Mouse (Mus musculus) gastrocnemius, adult 8-10 months (tissue): ENCODE data around the gene Tmem242. TPM values are rescaled to one million over a fixed set of nuclear protein-coding genes. Genes with fewer than 3 reads are reported as not detected.

Experiments used
- DNase-seq, 2 experiments: peaks; one replicate each; pipeline ENCODE4 v3.0.0; 2022; ENCODE audit warnings: low spot score in 2 of 2
- total RNA-seq, 4 experiments: library from RNA; stranded (reverse); gene quantifications; 2 replicates each; pipeline ENCODE4 v1.2.4; 2022

The Tmem242 gene
- total RNA-seq, 4 experiments from 2014 or later = 154 to 168 (median 158) TPM

DNA sequence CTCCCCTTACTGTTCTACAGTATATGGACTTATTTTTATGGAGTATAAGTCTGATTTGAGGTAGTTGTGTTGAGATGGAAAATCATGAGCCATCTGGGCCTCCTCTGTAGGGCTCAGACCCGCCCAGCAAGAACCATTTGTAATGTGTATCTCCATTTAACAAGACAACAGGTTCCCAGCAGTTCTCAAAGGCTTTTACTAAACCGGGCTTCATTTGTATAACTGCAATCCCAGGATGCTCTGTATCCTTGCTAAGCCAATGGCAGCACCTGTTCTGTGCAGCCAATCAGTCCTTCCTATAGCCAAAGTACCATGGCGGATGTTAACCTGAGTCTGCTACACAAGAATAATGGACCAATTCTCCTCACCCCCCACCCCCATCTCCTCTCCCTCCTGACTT is 23.5 kb downstream of the Tmem242 start:
- DNase-seq = no peak

DNA sequence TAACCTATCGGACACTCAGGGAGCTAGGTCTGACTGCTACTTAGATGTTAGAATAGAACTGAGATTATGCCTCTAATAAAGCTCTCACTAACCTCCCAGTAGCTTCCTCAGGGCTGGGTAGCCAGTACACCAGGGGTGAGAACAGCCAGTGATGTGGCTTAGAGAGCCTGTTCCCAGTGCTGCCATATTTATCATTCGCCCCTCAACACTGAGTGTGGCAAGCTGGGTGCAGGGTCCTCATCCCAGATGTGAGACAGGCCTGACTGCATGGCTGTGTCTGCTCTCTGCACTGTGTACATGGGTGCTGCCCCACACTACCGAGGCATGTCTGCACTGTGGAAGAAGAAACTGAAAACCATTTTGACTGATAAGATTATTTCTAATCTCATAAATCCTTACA is 26.0 kb downstream of the Tmem242 start:
- no peak for DNase-seq

DNA sequence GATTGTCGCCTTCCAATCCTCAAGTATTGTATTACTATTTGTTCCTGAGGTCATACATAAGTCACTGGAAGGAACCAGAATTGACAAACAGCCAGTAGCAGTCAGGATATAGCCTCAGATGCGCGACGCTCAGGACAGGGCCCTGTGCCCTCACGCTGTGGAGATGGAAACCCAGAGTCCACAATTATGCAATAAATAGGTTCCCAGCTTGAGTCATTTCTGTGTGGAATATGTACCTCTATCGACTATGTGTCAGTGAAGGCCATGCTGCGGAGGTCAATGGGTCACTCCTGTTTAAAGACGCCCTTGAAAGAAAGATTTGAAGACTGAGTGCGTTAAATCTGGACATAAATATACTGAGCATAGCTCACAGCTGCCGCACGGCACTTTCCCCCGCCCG is 26.7 kb downstream of the Tmem242 start:
- DNase-seq = no peak

DNA sequence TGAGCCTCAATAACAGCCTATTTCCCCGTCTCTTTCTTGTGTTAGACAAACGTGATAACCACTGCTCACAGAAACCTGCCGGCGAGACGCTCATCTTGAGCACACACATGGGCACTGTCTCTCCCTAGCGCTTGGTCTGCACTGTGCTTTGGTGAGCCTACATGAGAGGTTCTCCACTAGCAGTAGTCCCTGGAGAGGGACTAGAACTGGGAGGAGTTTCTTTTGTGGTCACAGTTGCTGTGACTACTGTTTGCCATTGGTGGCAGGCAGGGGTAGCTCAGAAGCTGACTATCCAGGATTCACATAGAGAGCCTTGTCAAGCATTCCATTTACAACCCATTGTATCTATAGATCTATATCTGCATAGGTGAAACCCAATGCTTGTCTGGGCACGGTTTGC is 27.3 kb downstream of the Tmem242 start:
- no peak for DNase-seq

- DNase-seq = no peak
These were observed 27.8 kb downstream of the Tmem242 start for GRCm38 (mm10) chr17:5412301-5412700.

- DNase-seq = no peak
These were observed 28.9 kb downstream of the Tmem242 start for GRCm38 (mm10) chr17:5411205-5411604.

DNA sequence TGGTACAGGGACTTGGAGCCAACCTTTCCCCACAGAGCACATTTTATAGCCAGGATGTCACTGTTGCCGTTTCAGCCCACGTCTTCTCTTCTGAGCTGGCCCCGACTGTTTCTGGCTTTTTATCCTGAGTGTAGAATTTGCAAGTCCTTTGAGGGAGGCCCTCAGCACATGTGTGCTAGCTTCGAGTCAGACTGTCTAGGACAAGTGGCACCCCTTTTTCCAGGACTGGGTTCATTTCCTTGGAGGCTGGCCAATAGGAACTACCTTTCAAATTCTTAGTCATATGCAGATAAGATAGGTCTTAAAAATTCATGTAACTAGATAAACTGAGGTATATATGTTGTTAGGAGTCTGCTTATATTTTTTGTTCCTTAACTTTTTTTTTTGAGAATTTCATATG is 29.7 kb downstream of the Tmem242 start:
- DNase-seq = no peak

DNA sequence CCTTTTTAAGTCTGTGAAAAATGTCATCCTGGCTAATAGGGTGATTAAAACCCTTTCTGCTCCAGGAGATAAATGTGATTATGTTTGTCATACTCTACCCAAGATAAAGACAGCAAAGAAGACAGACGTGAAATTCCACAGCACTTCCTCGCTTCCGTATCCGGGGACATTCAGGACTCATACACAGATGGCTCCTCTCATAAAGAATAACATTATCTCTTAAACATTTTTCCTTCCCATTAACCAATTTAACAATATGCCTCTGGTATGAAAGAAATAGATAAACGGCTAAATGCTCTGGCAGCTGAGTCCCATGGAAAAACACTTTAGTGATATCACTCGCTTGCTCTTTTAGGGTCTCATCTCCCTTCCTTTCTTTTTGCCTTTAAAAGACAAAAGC is 33.0 kb downstream of the Tmem242 start:
- no peak for DNase-seq

- DNase-seq = no peak
These were observed 33.5 kb downstream of the Tmem242 start for GRCm38 (mm10) chr17:5406566-5406965.

DNA sequence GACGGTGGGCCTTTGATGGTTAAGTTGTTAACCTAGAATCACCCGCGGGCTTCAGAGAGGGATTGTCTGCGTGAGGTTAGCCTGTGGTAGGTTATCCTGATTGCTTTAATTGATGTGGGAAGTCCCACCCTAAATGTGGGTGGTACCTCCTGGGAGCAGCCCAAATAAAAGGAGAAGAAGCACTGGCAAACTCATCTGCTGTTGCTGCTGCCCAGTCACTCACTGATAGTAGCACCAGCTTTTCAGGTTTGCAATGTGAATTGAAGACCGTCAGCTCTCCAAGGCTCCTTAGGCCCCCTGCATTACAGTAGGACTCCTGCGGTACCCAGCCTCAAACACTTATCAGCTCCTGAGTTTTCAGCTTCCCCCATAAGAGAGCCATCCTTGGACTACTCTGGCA is 36.2 kb downstream of the Tmem242 start:
- no peak for DNase-seq

DNA sequence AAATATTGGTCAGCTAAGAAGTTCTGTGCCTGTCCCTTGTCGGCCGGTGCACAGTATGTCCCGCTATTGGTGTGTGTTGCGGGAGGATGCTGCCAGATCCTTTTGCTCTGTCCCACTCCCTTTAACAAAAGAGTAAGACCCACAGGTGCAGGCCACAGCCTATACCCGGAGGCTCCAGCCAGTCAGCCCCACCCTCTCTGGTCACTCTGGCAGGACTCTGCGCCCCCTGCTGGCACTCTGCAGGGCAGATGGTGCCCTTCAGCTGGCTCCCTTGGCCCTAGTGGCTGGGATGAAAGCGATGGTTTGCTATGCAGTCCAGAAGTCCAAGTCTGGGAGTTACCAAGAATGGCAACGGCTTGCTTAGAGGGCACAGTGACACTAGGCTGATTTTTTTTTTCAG is 37.4 kb downstream of the Tmem242 start:
- peak; percentile 63 to 75 for DNase-seq

- peak; percentile 36 to 42 for DNase-seq
These were observed 38.0 kb downstream of the Tmem242 start for GRCm38 (mm10) chr17:5402069-5402468.

- no peak for DNase-seq
These were observed 38.8 kb downstream of the Tmem242 start for GRCm38 (mm10) chr17:5401288-5401687.

- DNase-seq = no peak
These were observed 39.5 kb downstream of the Tmem242 start for GRCm38 (mm10) chr17:5400435-5401090.

DNA sequence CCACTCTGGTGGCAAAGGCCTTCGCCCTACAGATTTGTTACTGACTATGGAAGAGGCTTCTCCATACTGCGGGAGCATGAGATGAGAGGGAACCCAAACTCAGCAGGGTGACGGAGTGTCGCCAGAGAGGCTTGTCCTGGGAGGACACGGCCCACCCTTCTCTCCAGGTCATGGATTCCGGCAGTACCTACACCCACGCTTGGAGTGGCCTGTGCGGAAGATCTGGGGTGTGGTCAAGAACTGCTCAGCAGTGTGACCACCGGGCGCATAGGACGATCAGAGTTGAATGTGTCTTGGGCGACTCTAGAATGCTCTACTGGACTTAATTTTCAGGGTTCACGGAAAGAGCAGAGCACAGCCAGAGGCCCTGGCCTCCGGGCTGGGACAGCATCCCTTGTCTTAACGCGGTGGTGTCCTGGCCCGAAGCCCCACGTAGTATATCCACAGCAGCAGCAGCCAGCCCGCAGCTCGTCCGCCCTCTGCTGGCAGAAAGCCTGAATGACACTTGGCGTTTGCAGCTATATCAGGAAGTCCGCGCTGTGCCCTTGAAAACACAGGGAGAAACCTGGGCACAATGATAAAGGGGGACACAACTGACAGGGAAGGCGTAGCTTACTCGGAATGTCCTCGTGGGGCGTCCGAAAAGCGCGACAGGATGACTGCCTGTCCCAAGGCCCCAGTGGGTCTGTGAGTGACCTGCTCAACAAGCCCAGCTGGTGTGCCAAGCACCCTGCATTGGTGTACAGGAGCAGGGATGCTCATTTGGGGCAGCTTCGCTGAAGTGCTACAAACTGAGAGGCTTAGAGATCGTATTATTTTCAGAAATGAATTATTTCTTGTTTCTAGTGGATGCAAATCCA is 42.7 kb downstream of the Tmem242 start:
- peak; percentile 72 to 77 for DNase-seq

- DNase-seq = no peak
These were observed 43.8 kb downstream of the Tmem242 start for GRCm38 (mm10) chr17:5396213-5396612.

GRCm38 (mm10) chr17:5395454-5396205 is 44.4 kb downstream of the Tmem242 start:
- DNase-seq = no peak

DNA sequence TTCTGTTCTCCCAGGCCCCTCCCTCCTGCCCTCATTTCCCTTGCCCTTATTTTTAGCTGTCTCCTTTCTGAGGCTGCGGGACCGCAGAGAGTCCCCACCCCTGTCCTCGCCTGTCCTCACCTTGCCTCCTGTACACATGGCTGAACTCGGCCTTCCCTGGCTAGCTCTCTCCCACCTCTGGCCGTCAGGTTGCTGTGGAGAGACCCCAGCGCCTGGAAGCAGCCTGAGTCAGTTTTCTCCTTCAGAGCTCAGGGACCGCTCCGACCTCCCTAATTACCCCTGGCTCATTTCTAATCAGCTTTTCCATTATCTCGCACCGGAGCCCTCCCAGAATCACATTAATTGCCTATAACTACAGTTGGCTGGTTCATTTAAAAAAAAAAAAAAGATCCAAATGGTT is 49.4 kb downstream of the Tmem242 start:
- no peak for DNase-seq

DNA sequence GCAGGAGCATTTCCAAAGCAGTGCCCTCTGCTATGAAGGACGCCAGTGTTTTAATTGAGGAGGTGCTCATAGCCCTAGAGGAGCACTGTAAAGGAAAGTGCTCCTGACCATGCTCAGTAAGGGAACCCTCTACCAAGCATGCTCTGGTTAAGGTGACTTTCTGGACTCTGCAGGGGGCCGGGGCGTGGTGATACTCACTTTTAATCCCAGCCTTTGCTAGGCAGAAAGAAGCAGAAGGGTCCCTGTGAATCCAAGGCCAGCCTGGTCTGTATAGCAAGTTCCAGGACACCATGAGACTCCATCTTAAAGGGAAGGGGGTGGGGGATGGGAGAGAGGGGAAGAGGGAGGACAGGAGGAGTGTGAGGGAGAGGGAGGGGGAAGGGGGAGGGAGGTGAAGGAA is 51.7 kb downstream of the Tmem242 start:
- DNase-seq = no peak

- no peak for DNase-seq
These were observed 53.0 kb downstream of the Tmem242 start for GRCm38 (mm10) chr17:5386885-5387545.

- DNase-seq = no peak
These were observed 54.4 kb downstream of the Tmem242 start for GRCm38 (mm10) chr17:5385694-5386093.

- DNase-seq = peak in 1 of 2 experiments; percentile 25
These were observed 62.1 kb downstream of the Tmem242 start for GRCm38 (mm10) chr17:5377930-5378310.
